Mouse (Mus musculus) frontal cortex, postnatal 10 days (tissue): ENCODE results near the gene Crtc1.

Experiments
- DNase-seq, 2 experiments: peaks; one replicate each; pipeline ENCODE4 v3.0.0; 2022; ENCODE audit warnings: low spot score in 2 of 2, mixed read lengths in 1 of 2

Gene Crtc1

DNA sequence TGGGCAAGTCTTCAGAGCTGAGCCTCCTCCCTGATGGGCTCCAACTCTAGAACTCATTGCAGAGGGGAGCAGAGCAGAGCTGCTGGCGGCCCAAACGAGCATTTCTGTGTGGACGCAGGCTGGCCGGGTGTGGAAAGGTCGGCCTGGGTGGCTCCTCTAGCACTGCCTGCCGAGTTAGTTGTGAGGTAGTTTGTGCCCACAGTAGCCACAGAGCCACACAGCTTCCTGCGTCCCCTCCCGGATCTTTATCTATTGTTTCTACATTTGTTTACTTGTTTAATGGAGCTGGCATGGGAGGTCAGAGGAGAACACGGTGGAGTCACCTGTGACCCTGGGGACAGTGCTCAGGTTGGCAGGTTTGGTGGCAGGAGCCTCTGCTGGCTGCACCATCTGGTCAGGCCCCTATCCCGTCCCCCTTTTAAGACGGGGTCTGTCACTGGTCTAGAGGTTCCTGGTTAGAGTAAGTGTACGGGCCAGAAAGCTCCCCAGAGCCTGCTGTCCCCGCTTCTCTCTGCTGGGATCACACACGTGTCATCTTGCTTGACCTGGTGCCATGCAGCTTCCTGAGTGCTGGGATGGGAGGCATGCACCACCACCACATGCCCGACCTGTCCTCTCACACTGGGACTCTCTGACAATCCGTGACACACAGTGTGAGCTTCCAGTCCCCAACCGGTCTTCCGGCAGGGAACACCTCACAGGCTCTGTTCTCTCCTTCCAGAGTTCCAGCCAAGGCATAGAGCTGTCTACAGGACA, 17.9 kb downstream of the Crtc1 start:
- no peak for DNase-seq

DNA sequence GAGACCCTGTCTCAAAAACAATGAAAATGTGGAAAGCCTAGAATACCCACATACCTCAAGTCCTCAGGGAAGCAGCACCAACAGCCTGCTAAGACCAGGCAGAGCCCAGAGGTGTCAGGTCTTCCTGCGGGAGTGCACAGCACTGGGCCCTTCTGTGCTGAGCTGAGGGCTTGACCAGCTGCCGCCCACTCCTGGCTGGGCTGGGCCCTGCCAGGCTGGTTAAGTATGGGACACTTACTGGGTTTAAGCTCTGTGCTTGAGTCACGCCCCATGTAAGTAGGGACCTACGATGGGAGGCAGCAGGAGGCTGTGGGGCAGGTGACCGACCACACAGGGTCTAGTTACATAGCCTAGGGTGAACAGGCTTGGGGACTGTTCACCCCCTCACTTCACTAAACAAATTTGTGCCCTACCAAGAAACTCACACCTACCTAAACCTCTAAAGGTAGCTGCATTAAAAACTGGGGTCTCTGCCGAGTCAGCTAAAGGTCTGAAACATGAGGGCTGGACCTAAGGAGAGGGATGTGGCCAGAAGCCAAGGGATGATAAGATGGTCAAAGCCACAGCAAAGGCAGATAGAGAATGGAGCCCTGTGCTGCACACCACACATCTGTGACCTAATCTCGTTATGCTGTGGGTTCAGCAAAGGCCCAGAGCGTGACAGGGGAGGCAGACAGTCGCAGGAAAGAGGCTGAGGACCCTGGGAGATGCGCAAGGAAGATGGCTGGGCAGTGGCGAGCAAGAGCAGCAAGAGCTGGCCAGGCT, 19.3 kb downstream of the Crtc1 start:
- no peak for DNase-seq

DNA sequence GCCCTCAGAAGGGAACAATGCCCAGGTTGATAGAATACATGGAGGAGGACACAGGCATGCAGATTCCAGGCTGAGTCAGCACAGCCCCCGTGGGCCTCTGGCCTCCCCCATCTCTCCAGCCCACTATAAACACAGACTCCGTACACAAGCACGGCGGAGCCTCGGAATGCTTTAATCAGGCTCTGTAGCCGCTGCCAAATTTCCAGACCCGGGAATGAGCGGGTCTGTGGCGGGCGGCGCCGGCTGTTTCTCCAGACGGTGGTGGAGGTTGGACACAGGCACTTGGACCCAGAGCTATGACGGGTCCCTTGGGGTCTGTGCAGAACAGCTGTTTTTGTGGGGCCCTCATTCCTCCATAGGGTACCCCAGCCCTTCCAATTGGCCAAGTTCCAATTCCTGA, 20.4 kb downstream of the Crtc1 start:
- DNase-seq: peak; percentile 44 to 45

DNA sequence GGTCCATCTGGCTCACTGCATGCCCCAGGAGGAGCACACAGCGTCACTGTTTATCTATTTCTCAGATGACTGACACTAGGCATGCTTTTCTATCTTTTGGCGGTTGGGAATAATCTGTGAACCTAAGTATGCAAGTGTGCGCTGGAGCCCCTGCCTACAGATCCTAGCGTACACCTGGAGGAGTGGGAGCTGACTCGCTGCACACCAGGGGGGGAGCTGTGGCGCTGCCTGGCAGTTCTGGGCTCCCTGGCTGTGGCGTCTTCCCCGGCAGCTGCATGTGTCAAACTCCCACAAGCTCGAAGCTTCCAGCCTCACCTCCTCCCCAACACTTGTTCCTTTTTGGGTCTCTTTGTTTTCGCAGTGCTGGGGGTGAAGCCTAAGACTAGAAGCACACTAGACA, 21.5 kb downstream of the Crtc1 start:
- peak; percentile 58 to 66 for DNase-seq

DNA sequence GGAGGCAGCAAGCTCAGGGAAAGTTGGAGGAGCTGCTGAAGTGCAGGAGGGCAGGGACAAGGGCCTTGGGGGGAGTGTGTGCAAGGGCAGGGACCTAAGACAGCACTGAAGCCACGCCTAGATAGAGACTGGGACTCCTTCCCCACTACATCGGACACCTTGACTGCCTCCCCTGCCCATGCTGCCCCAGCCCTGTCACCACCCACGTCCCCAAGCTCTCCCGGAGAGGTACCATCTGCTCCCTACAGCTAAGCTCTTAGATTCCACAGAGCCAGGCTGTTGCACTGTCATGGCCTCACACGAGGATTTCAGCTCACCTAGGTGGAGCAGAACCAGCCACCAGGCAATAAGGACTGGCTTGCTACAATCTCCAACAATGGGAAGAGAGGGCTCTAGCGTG, 22.4 kb downstream of the Crtc1 start:
- no peak for DNase-seq

DNA sequence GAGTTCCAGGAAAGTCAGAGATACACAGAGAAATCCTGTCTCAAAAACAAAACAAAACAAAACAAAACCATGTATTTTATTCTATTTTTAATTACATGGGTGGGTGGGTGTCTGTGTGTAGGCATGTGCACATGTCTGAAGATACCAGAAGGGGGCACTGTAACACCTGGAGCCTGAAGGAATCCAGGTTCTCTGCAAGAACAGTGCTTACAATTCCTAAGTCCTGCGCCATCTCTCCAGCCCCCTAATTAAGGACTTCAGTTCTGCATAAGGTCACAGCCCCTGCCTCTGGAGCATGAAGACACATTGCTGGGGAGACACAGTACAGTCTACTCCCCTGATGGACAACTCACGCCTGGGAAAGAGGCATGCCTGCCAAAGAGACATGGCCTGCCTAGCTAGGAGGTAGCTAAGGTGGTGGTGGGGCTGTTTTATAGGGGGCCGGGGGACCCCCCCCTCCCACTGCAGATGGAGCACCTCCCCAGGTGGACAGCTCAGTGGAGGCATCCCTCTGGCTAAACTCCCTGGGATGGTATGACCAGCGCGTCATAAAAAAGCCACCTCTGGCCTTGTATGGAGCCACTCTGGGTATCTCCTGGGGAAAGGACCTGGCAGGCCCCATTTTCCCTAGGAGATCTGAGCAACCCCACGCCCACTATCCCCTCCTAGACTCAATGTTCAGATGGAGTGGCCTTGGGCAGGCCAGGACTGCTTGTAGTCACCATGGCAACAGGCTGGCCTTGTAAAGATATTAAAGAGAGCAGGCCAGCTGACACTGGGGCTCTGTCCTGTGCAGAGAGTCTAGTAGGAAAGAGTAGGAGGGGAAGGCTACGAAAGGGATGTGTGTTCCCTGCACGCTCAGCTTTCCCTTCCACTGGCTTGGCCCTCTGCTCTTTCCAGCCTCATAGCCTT, 23.6 kb downstream of the Crtc1 start:
- DNase-seq: peak in 1 of 2 experiments; percentile 38

DNA sequence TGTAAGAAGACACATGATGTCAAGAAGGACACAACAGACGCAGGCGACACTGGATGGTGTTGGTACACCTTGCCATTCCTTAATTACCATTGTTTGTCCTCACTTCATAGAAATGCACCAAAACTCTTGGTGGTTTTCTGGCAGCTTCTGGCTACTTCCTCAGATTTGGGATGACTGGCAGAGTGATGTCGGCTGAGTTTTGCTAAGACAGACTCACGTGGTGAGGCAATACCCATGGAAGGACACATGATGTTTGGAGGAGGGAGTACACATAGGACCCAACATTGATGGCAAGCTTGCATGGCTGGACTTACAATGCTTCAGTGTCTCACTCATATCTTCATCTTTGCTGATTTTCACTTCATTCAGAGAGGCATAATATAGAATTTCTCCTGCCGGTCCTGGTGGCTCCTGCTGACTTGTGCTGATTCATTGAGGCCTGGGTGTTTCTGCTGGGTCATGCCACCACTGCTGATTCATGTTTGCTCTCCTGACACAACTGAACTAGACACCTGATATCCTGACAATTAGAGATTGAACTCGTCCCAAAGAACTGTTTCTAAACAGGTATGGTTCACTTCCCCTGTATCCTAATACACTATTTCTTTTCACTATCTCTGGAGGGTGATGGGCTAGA, 25.0 kb downstream of the Crtc1 start:
- no peak for DNase-seq

DNA sequence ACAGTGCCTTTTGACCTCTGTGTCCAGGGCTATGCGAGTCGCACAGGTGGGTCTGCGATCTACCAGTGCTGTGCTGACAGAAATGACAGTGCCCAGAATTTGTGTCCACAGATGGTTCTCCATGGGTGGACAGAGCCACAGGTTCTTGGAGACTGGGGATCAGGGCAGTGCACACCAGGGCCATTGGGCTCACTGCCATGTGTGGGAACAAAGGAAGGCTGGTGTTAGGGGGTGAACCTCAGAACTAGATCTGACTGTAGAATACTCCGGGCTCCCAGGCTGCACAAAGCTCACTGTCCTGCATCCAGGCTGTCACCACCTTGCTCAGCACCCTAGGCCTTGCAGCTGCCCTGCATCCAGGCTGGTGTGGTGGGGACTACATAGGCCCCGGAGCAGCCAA, 29.1 kb downstream of the Crtc1 start:
- no peak for DNase-seq

DNA sequence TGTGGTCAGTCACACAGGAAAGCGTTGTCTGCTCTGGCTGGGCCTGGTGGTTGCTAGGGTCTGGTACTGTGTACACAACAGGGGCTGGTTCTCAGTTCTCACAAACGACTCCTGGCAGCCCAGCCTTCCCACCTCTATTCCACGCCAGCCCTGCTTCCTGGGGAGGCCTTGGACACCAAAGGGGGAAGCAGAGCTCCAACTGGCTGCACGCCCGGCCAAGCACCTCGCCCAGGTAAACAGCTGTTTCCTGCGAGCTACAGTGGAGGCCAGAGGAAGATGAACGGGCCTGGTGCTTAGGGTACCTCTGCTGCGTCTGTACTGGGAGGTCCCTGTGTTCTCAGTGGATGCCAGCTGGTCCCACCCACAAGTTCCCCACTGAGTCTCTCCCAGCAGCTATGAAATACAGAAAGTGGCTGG, 29.9 kb downstream of the Crtc1 start:
- DNase-seq: no peak

DNA sequence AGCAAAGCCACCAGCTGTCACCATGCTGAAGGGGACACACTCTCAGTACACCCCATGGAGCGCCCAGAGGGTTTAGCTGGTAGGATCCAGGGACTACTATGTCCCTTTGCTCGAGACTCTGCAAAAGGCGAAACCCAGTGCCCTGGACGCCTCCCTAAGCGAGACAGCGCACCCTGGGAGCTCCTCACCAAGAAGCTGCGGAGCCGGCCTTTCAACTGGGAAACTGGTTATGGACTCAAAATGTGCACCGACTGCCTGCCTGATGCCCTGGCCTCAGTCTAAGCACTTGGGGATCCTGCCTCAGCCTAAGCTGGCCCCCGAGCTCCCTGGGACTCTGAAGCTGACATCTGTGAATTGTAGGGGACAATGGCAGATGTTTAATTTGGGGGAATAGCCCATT, 30.4 kb downstream of the Crtc1 start:
- no peak for DNase-seq

DNA sequence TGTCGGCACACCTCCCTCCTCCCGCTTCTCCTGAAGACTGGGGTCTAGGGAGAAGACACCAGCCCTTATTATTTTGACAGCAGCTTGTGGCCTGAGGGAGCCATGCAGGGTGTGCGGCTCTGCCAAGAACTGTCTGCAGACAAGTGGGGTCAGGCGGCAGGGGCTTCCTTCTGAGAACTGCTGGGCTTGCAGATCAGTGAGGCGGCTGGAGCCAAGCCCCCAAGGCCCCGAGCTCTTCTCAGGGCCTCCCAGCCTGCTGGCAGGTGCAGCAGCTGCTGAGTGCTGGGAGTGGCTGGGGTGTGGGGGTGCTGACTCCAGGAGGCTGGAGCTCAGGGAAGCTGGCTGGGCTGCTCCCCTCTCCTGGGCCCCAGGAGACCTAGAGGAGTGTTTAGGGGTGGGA, 31.1 kb downstream of the Crtc1 start:
- no peak for DNase-seq

DNA sequence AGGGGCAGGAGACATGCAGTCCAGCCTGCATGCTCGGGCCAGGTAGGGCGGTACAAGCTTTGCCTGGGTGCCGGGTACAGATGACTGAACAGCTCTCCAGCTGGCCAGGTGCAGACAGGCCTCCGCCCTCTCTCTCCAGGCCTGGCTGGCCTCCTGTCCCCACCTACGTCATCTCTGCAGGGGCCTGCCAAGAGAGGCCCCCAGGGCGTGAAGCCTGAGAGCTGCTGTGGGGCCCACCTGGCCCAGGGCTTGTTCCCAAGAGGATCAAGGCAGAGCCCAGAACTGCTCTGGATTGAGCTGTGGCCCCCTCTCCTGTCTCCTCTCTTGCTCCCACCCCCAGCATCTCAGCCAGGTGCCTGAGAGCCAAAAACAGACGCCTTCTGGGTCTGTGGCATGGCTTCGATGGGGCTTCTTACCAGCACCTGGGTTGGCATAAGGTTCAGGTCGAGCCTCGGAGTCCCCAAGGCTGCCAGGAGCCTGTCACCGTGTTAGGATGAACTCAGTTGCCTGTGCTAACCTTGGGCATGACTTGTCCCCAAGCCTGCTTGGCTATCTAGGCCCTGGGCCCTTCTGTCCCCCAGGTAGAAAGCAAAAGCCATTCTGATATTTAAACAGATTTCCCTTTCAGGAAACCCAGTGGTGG, 32.8 kb downstream of the Crtc1 start:
- no peak for DNase-seq

DNA sequence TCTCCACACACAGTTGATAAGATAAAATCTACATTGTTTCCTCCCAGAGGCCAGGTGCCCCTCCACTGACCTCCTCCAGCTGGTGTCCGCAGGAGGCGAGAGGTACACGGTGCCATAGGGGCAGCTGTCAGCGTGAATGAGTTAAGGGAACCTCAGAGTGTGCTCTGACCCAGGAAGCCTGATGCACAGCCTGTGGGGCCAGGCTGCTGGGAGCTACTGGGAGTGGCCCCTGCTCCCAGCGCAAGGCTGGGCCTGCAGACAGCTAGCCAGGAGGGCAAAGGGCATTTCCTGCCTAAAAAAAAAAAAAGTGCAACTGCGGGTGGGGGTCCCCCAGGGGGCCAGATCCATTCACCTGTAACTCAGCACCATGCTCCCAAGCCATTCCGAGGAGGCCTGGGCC, 34.2 kb downstream of the Crtc1 start:
- no peak for DNase-seq

DNA sequence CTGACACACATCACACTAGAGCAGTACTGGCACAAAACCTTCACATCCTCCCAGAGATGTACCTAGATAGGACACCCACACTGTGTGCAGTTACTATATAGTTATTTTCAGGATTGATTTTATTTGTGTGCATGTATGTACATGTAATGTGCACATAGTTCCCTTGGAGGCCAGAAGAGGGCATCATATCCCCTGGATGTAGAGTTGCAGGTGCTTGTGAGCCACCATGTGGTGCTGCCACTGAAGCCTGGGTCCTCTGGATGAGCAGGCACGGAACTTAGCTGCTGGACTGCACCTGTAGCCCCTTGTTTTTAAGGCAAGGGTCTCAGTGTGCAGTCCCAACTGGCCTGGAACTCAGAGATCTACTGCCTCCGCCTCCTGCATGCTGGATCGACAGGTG, 35.2 kb downstream of the Crtc1 start:
- DNase-seq: no peak

DNA sequence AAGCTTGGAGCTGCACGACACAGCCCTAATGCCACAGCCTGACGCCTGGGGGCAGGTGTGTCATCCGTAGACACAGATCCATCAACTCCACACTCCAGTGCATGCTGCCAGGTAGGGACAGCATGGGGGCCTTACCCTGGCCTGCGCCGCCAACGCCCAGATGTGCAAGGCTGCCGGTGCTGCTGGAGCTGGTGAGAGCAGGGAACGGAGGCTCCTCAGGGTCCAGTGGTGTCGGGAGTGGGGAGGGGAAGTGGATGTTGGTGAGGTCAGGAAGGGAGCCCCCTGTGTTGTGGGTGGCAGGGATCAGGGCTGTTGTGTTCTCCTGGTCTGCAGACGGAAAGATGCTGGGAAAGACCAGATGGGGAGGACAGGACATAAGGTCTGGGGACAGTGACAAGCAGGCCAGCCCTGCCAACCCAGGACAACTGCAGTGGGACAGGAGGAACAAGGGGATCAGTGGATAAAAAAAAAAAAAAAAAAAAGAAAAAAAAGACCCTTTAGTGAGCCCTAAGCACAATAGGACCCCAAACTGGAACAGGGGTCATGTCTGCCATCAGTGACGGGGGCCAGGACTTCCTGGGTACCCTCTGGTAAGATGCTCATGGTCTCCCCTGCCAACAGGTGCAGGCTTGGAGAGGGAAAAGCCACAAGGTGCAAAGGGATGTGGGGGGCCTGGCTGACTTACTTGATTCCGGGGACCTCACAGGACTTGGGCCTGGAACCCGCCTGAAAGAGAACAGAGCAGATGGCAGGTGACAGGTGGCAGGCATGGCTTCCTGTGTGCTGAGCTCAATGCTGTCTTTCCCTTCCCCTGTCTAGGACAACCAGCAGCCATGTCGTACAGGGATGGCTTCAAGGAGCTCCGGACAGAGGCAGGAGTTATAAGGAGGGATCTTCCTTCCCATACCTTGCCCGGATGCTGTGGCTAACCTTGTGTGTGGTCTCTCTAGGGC, 41.5 kb downstream of the Crtc1 start:
- DNase-seq: no peak

DNA sequence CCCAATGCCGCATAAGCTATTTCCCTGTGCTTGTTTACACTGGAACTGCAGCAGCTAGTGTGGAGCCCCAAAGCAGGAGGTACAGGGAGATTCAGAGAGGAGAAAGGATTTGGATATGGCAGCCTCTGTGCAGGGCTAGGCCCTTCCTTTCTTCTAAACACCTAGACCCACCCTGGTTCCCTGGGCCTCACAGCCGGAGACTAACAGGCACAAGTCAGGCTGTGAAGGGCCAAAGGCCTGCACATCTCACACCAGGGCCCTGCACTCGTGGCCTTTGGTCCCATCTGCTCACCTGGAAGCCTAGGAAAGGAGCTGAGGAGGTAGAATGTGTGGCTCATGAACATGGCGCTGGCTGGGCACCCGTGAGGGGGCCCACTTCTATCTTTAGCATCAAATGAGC, 43.2 kb downstream of the Crtc1 start:
- DNase-seq: no peak

DNA sequence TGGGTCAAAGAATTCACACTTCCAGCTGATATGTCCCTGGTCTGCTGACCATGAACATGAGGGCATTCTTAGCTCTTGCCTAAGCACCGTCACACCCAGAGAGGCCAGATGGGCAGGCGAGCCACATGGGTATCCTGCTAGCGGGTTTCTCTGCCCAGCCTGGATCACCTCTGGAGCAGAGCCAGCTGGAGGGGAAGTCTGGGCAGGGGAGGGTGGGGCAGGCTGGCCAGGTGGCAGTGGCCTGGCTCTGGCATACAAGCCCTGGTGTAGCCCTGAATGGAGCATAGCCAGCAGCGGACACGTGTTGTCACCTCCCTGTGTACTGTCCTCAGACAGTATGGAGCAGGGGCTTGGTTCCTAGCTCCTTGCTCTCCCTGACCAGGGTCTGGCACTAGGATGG, 43.7 kb downstream of the Crtc1 start:
- DNase-seq: no peak

DNA sequence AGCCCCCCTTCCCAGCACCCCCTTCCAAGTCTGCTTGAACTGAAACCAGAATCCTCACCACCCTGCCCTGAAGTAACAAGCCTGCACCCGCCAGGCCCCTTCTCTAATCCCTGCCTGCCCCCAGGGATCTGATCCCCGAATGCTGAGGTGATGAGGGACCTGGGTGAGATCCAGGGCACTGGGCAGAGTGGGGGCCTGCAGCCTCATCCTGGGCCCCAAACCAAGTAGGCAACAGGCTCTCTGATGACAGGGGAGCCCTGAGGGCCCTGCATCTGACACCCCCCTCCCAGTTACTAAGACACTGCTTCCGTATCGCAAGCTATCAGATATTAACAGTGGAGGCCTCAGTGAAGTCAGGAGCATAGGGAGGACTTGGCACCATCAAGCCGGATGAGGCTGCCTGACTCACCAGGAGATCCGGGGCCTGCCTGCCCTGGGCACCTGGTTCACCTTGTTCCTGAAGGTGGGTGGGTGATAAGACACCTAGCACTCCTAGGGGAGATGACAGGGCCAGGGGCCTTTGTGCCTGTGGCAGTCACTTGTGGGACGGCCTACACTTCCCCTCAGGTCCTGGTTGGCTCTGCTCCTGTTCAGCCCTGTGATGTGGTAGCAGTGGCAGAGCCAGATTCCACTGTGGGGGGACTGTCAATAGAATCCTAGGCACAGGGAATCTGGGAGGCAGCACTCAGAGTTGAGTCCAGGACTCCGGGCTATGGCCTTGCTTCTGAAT, 44.9 kb downstream of the Crtc1 start:
- no peak for DNase-seq

DNA sequence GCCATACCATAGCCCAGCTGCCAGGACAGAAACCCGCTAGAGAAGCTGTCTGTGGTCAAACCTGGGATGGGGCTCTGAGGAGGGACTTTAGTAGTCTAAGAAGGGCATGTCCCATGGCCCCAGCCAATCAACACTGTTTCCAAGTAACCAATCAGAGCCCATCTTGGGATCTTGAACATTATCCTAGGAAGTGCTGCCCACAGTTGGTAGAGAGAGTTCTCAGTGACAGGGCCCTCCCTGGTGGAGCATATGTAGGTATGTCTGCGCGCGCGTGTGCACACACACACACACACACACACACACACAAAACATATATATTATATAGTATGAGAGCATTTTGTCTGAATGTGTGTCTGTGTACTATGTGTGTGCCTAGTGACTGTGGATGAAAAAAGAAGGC, 46.3 kb downstream of the Crtc1 start:
- DNase-seq: no peak

DNA sequence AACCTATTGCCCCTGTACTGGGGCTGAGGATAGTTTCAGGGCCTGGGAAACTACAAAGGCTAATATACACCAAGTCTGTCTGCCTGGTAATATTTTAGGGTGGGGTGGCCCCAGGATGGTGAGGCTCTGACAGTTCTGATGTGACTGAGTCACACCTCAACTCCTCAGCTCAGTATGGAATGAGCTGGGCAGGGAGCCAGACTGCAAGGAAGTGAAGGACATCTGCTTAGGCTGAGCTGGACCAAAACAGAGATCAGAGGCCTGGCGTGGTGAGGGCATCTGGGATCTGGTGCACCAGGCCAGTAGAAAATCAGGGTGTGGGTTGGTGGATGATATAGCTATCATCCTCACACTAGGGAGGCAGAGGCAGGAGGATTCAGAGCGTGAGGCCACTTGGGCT, 49.7 kb downstream of the Crtc1 start:
- DNase-seq: no peak
